ENCODE assay signal across 22 mouse cellular contexts in genomic region chr5:122543392-122543791, GRCm38 (mm10). TPM values are rescaled to one million over a fixed set of nuclear protein-coding genes. Genes with fewer than 3 reads are reported as not detected.
DNase-seq lines count a peak whose midpoint lies in the region; ATAC-seq lines count a peak whose summit lies in the region.
"Had no signal": no experiment of that assay in that cellular context is flagged by ENCODE, and none has a peak within 500 bp of the region (broad histone marks: within the 10 kb centered on the region; RNA-seq: fewer than 3 reads in every experiment).

No protein-coding gene starts in this region.

- peaks cover 35% of the 10 kb centered on the region for H3K4me1 ChIP-seq in heart, embryonic 13.5 days
- peaks cover 8% of the 10 kb centered on the region for H3K4me1 ChIP-seq in brown adipose tissue, adult 24 weeks (ENCODE audit: control insufficient read depth, insufficient read depth, insufficient read length, low read length)
- H3K4me1 ChIP-seq in heart, embryonic 16.5 days (ENCODE audit: control insufficient read depth, insufficient read depth, low read length), result peaks cover 30% of the 10 kb centered on the region
- H3K4me1 ChIP-seq: hindbrain, embryonic 12.5 days had no signal

- no peak for ATAC-seq in heart, embryonic 13.5 days (ENCODE audit: extremely low read depth, insufficient number of reproducible peaks, low FRiP score, low TSS enrichment)
- ATAC-seq in heart, embryonic 16.5 days (replicated peaks; ENCODE audit: extremely low read depth, insufficient read depth, low FRiP score), result peak; percentile 54
- ATAC-seq: activated CD4-positive, CD25-positive, alpha-beta regulatory T cell, adult 4 months; forebrain, embryonic 13.5 days; forebrain, postnatal 0 days; hindbrain, embryonic 16.5 days; inflammation-experienced regulatory T-cells, adult 6 months; intestine, postnatal 0 days; Patski had no signal

- H3K27ac ChIP-seq in heart, embryonic 13.5 days (replicated peaks), result peak overlapping the region; percentile 93
- peak overlapping the region; percentile 26; the same call in 1 of the 2 replicates for H3K27ac ChIP-seq in brown adipose tissue, adult 24 weeks (replicated peaks; ENCODE audit: low read depth, low read length)
- H3K27ac ChIP-seq in heart, embryonic 16.5 days (ENCODE audit: low read length), result peak overlapping the region; percentile 95
- H3K27ac ChIP-seq: embryonic facial prominence, embryonic 10.5 days; forebrain, embryonic 13.5 days; hindbrain, embryonic 12.5 days had no signal

- no peak overlapping the region for H3K4me2 ChIP-seq in heart, embryonic 13.5 days
- no peak overlapping the region for H3K4me2 ChIP-seq in heart, embryonic 16.5 days (ENCODE audit: low read depth, low read length)
- H3K4me2 ChIP-seq: forebrain, embryonic 13.5 days; hindbrain, embryonic 12.5 days had no signal

- no peak overlapping the region for H3K4me3 ChIP-seq in heart, embryonic 13.5 days
- no peak overlapping the region for H3K4me3 ChIP-seq in brown adipose tissue, adult 24 weeks (ENCODE audit: insufficient read depth, low read depth, low read length)
- H3K4me3 ChIP-seq in heart, embryonic 16.5 days (ENCODE audit: low read length), result no peak overlapping the region
- H3K4me3 ChIP-seq: embryonic facial prominence, embryonic 10.5 days; forebrain, embryonic 13.5 days; hindbrain, embryonic 12.5 days had no signal

- no peak overlapping the region for H3K9ac ChIP-seq in heart, embryonic 13.5 days
- no peak overlapping the region for H3K9ac ChIP-seq in heart, embryonic 16.5 days (ENCODE audit: low read length)
- H3K9ac ChIP-seq: forebrain, embryonic 13.5 days; forebrain, postnatal 0 days; hindbrain, embryonic 12.5 days had no signal

- H3K27me3 ChIP-seq in heart, embryonic 13.5 days (replicated peaks), result no peaks in the 10 kb centered on the region
- no peaks in the 10 kb centered on the region for H3K27me3 ChIP-seq in heart, embryonic 16.5 days (ENCODE audit: control insufficient read depth, insufficient read depth, low read length)
- H3K27me3 ChIP-seq: CH12.LX; forebrain, embryonic 13.5 days; hindbrain, embryonic 12.5 days; Patski had no signal

- H3K36me3 ChIP-seq in heart, embryonic 13.5 days, result peaks cover 18% of the 10 kb centered on the region
- peaks cover 5% of the 10 kb centered on the region; the same call in 1 of the 2 replicates for H3K36me3 ChIP-seq in heart, embryonic 16.5 days (ENCODE audit: control insufficient read depth, insufficient read depth)

- 51% methylated on average over 6 of the region's 6 CpGs for WGBS in heart, embryonic 13.5 days
- 45% methylated on average over 6 of the region's 6 CpGs for WGBS in heart, embryonic 16.5 days

- DNase-seq in heart, adult 8-10 months (ENCODE audit: low spot score), result peak; percentile 20
- no peak for DNase-seq in heart, adult 9 months (ENCODE audit: low spot score in 2 of 2)
- DNase-seq in heart, postnatal 4 days, result no peak
- no peak for DNase-seq in lung, postnatal 25 days (ENCODE audit: low spot score)
- DNase-seq: adrenal gland, postnatal 14 days; cerebellum, adult 2 months; cerebellum, postnatal 10 days; forebrain, postnatal 0 days; gastrocnemius, postnatal 36 days; kidney, adult 8-10 months had no signal

- no peaks in the 10 kb centered on the region for H3K9me3 ChIP-seq in heart, embryonic 13.5 days
- H3K9me3 ChIP-seq in heart, embryonic 16.5 days (replicated peaks; ENCODE audit: control insufficient read depth, low read length), result no peaks in the 10 kb centered on the region
- H3K9me3 ChIP-seq: embryonic facial prominence, embryonic 10.5 days; forebrain, embryonic 13.5 days; hindbrain, embryonic 12.5 days had no signal

RNA-seq across cellular contexts. Expression of gene Atp2a2, which starts 41.4 kb away (rescaled TPM):
- total RNA-seq in heart, adult 8-10 months (2022), result over 10,000 TPM; 11,934 to 13,904 (median 12,774) TPM
- 221 and 227 TPM in 2 replicates for polyA plus RNA-seq in heart, embryonic 13.5 days (2015; fragmentation: Nextera tagmentation; extraction: Ambion mirVana)
- total RNA-seq in heart, postnatal 4 days (2021), result 1,000 to 10,000 TPM; 5,023 to 5,799 TPM
- polyA plus RNA-seq in brown adipose tissue, adult 24 weeks (2012; ENCODE audit: insufficient read depth, insufficient read length, missing spikeins), result 77.3 and 79.4 TPM in 2 replicates
- polyA plus RNA-seq in heart, embryonic 16.5 days (2015; fragmentation: Nextera tagmentation; extraction: Ambion mirVana), result 306 and 316 TPM in 2 replicates

Comparison
In these comparisons a context has a peak if more than half of its experiments do, and no peak if none do; other contexts are left out.
1. H3K27ac ChIP-seq: peak in every context shown above with its lines; median percentile 95 in heart, embryonic 16.5 days; 93 in heart, embryonic 13.5 days; 26 in brown adipose tissue, adult 24 weeks.